Mouse (Mus musculus) forebrain, embryonic 14.5 days (tissue): ENCODE results near the gene Gpank1. TPM values are rescaled to one million over a fixed set of nuclear protein-coding genes. Genes with fewer than 3 reads are reported as not detected.

ENCODE experiments used
- ATAC-seq: fragments of 200-750 bp; cut with Nextera tagmentation; 2 replicates; pipeline ENCODE4 v1.8.0; 2017; ENCODE audit warnings: mild to moderate bottlenecking, moderate library complexity
- DNase-seq: peaks from one replicate; pipeline ENCODE4 v3.0.0-alpha.2; 2015; ENCODE audit warnings: low spot score
- H3K27ac ChIP-seq: fragments of 300-500 bp; sonication (generic); 2 replicates; pipeline ENCODE4 v1.5.1; 2014; ENCODE audit warnings: low read depth, mild to moderate bottlenecking, control low read depth, low read length, moderate library complexity
- H3K27me3 ChIP-seq: fragments of 300-500 bp; sonication (generic); replicated peaks from 2 replicates; pipeline ENCODE4 v1.6.1; 2014; ENCODE audit warnings: low read length, control low read depth, mixed read lengths; ENCODE audit not compliant: control insufficient read depth, insufficient read depth
- H3K36me3 ChIP-seq: fragments of 300-500 bp; sonication (generic); 2 replicates; pipeline ENCODE4 v1.6.1; 2014; ENCODE audit warnings: low read length, control low read depth; ENCODE audit not compliant: control insufficient read depth, insufficient read depth
- H3K4me1 ChIP-seq: fragments of 300-500 bp; sonication (generic); 2 replicates; pipeline ENCODE4 v1.6.1; 2014; ENCODE audit warnings: antibody characterized with exemption, low read length, control low read depth; ENCODE audit not compliant: control insufficient read depth, insufficient read depth
- H3K4me2 ChIP-seq: fragments of 300-500 bp; sonication (generic); 2 replicates; pipeline ENCODE4 v1.6.1; 2014; ENCODE audit warnings: mild to moderate bottlenecking, control low read depth, low read length
- H3K4me3 ChIP-seq: fragments of 300-500 bp; sonication (generic); 2 replicates; pipeline ENCODE4 v1.5.1; 2014; ENCODE audit warnings: low read depth, low read length, control low read depth
- H3K9ac ChIP-seq: fragments of 300-500 bp; sonication (generic); 2 replicates; pipeline ENCODE4 v1.6.1; 2014; ENCODE audit warnings: mild to moderate bottlenecking, low read length, control low read depth, moderate library complexity
- H3K9me3 ChIP-seq: fragments of 300-500 bp; sonication (generic); replicated peaks from 2 replicates; pipeline ENCODE4 v1.6.1; 2016; ENCODE audit warnings: low read length, control low read depth, mixed read lengths; ENCODE audit not compliant: control insufficient read depth
- WGBS: fragments of 180-500 bp; shearing (Covaris S2); extraction: QIAGEN DNeasy Blood & Tissue Kit; methylation state at CpG from one replicate; pipeline ENCODE4 v1.1.7; 2014; 5-methylcytosine and 5-hydroxymethylcytosine counted together
- polyA plus RNA-seq: library from polyadenylated mRNA; unstranded; fragments of >200 nt; fragmentation: Nextera tagmentation; extraction: Ambion mirVana; gene quantifications from 2 replicates; pipeline ENCODE4 v1.2.1, GENCODE M21; 2014

Gpank1 gene
- polyA plus RNA-seq, 1 experiment from 2014 or later, result 34.2 TPM

DNA sequence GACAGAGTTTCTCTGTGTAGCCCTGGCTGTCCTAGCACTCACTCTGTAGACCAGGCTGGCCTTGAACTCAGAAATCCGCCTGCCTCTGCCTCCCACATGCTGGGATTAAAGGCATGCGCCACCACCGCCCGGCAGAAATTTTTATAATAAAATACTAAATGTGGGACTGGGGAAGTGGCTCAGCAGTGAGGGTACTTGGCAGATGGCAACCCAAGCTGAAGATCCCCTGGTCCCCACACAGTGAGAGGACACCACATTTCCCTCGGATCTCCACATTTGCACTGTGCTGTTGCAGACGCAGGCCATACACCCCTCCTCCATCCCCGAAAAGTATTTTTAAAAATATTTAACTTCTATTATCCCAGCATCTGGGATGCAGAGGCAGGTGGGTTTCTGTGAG lies 12.3 kb downstream of the Gpank1 start:
- no peak for ATAC-seq
- WGBS, result 96% methylated on average over 7 of the region's 7 CpGs
- H3K4me2 ChIP-seq, result no peak overlapping the region

DNA sequence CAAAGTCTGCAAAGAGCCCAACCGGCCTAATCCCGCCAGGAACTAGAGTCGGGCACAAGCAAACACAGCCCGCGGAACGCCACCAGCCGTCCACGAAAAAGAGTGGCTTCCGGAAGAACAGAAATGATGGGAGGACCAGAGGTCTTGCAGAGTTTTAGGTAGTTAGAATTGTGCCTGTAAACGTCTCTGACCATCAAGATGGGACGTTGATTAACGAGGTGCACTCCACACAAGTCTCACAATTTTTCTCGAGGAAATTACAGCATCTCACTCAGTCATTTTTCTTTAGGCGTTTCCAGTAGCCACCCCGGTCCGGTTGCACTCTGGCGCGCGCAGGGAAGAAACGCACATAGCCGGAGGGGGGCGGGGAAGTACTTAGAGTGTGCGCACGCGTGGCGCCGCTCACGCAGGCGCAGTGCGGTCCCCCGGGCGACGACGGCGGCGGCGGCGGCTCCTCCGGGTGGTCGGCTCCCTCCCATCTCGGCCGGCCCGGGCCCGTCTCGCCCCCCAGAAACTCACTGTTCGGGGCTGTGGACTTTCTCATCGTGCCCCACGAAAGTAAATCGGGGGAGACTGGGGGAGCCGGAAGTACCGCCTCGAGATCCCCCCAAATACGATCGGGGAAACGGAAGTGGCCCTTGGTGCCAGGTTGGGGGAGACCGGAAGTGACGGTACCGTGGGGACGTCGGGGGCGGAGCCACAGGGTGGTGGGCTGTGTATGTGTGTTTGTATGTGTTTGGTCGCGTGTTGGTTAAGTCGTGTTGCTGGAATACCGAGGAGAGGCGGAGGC lies 13.7 kb downstream of the Gpank1 start, which contains the start of gene Bag6:
Gene Bag6 (plus strand): TSS at position 378 of the 790 bp plus-strand sequence.
- peak within 1 kb of the TSS; percentile 91 for H3K9ac ChIP-seq
- H3K27me3 ChIP-seq, result no peaks in the 10 kb centered on the region
- H3K4me1 ChIP-seq, result peaks cover 9% of the 10 kb centered on the region
- no peaks in the 10 kb centered on the region for H3K9me3 ChIP-seq
- WGBS, result under 1% methylated on average over 66 of the region's 66 CpGs
- peak within 1 kb of the TSS; percentile 93 for H3K4me2 ChIP-seq
- H3K27ac ChIP-seq, result peak within 1 kb of the TSS; percentile 89
- peak within 1 kb of the TSS; percentile 74 for H3K4me3 ChIP-seq
- DNase-seq, result peak; percentile 97
- peaks cover 23% of the 10 kb centered on the region for H3K36me3 ChIP-seq
- peak; percentile 95 for ATAC-seq

More for the DNA sequence above, 12.3 kb downstream of the Gpank1 start:
- Histone ChIP-seq H3K36me3 (peaks cover 9% of the 10 kb centered on the region), H3K9me3 (no peaks in the 10 kb centered on the region), H3K9ac (no peak overlapping the region), H3K27me3 (no peaks in the 10 kb centered on the region), H3K4me1 (peaks cover 9% of the 10 kb centered on the region), H3K27ac (no peak overlapping the region), H3K4me3 (no peak overlapping the region)
- DNase-seq, result no peak

DNA sequence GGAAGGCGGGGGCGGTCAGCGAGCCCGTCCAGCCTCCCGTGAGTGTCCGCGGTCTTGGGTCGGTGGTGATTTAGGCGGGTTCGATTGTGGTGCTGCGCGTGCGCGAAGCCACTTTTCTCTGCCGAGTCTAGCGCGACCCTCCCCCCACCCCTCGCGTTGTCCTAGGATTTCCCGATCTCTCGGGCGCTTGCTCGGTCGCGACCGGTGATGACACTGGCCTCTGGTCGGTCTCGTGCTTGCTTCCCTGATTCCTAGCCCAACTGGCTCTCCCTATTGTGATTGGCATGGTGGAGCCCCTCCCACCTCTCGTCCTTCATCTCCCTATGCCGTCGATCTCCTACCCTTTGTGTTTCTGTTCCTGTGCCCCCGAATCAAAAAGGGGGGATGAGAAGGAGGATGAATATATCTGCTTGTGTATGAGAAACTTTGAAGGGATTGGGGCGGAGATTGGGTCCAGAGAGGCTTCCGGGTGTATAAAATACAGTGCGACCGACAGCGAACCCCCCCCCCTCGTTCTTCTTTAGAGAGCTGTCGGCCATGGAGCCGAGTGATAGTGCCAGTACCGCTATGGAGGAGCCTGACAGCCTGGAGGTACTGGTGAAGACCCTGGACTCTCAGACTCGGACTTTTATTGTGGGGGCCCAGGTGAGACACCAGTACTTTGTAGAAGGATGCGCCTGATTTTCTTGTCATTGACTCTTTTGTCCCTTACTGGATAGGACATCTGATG lies 14.5 kb downstream of the Gpank1 start:
- no peaks in the 10 kb centered on the region for H3K9me3 ChIP-seq
- H3K4me2 ChIP-seq, result peak overlapping the region; percentile 93
- no peak for DNase-seq
- H3K27ac ChIP-seq, result peak overlapping the region; percentile 89
- H3K9ac ChIP-seq, result peak overlapping the region; percentile 91
- H3K36me3 ChIP-seq, result peaks cover 26% of the 10 kb centered on the region
- peak; percentile 59 for ATAC-seq
- H3K4me3 ChIP-seq, result peak overlapping the region; percentile 74
- WGBS, result under 1% methylated on average over 43 of the region's 43 CpGs
- H3K4me1 ChIP-seq, result peaks cover 9% of the 10 kb centered on the region
- H3K27me3 ChIP-seq, result no peaks in the 10 kb centered on the region

DNA sequence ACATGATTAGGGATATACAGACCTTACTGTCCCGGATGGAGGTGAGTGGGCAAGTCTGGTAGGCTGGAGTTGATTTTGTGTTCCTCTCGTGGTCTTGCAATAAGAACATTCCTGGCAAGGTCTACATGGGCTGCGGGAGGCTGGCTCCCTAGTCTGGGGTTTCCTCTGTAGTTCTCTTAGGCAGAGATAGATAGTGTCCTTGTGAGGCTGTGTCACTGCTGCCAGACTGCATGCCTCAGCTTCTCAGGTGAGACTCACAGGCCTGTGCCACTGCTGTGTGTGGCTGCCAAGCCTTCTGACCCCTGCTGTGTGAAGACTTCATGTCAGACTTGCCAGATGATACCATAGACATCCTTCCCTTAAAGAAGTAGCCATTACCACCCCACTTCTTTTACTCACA lies 18.0 kb downstream of the Gpank1 start:
- Histone ChIP-seq H3K4me1 (peaks cover 9% of the 10 kb centered on the region), H3K27ac (no peak overlapping the region), H3K9ac (no peak overlapping the region), H3K4me2 (no peak overlapping the region), H3K27me3 (no peaks in the 10 kb centered on the region), H3K4me3 (no peak overlapping the region), H3K36me3 (peaks cover 62% of the 10 kb centered on the region), H3K9me3 (no peaks in the 10 kb centered on the region)
- DNase-seq (no peak), ATAC-seq (no peak)
- WGBS, result 86% methylated on average over 3 of the region's 3 CpGs

DNA sequence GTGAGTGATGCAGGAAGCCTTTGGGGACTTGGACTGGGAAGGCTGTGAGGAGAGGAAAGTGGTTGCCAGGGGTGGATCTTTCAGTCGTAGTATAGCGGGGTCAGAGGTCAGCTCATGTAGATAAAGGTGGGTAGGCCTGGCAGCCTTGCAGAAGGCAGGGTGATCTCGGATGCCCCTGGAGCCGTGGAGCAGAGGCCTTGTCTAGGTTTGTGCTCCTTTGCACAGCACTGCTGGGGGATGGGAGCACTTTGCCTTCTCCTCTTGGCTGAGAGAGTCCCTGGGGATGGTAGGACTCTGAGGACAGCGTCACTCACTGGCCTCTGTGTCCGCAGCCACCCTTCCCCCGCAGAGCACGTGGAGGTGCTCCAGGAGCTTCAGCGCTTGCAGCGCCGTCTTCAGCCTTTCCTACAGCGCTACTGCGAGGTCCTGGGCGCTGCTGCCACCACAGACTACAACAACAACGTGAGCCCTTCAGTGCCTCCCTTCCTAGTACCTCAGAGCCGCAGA lies 19.3 kb downstream of the Gpank1 start:
- 81% methylated on average over 16 of the region's 16 CpGs for WGBS
- H3K27ac ChIP-seq, result no peak overlapping the region
- H3K4me2 ChIP-seq, result no peak overlapping the region
- peaks cover 9% of the 10 kb centered on the region for H3K4me1 ChIP-seq
- DNase-seq (no peak), ATAC-seq (no peak)
- no peaks in the 10 kb centered on the region for H3K9me3 ChIP-seq
- peaks cover 74% of the 10 kb centered on the region for H3K36me3 ChIP-seq
- no peak overlapping the region for H3K4me3 ChIP-seq
- H3K27me3 ChIP-seq, result no peaks in the 10 kb centered on the region
- H3K9ac ChIP-seq, result no peak overlapping the region

DNA sequence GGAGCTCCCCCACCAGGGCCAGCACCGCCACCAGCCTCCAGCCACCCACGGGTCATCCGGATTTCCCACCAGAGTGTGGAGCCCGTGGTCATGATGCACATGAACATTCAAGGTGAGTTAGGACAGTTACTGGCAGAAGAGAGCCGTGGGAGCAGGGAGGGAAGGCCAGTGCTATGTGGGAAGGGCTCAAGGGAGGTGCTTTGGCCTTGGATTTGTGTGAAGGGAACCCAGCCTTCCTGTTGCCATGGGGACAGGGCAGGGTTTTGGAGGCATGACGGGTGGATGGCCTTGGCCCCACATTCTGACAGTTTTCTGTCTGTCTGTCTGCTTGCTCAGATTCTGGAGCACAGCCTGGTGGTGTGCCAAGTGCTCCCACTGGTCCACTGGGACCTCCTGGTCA lies 20.7 kb downstream of the Gpank1 start:
- Histone ChIP-seq H3K4me3 (no peak overlapping the region), H3K4me1 (peaks cover 4% of the 10 kb centered on the region; the same call in 1 of the 2 replicates), H3K27me3 (no peaks in the 10 kb centered on the region), H3K9me3 (no peaks in the 10 kb centered on the region), H3K4me2 (no peak overlapping the region), H3K27ac (no peak overlapping the region), H3K36me3 (peaks cover 89% of the 10 kb centered on the region), H3K9ac (no peak overlapping the region)
- WGBS, result 92% methylated on average over 6 of the region's 6 CpGs
- no peak for DNase-seq
- no peak for ATAC-seq

DNA sequence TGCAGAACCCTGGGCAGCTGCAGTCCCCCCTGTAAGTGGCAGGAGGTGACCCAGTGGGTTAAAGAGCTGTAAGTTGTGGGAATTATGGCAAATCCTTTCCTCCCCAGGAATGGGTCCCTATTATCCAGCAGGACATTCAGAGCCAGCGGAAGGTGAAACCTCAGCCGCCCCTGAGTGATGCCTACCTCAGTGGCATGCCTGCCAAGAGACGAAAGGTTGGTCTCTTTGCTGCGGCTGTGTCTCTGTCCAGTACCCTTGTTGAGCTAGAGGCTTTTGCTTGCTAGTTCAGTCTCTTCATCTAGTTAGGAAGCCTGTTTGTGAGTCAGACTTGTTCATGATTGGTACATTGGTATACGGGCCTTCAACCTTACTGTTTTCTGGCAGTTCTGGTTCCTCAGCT lies 24.9 kb downstream of the Gpank1 start:
- DNase-seq (no peak), ATAC-seq (no peak)
- Histone ChIP-seq H3K4me1 (no peaks in the 10 kb centered on the region), H3K4me3 (no peak overlapping the region), H3K4me2 (no peak overlapping the region), H3K9me3 (no peaks in the 10 kb centered on the region), H3K9ac (no peak overlapping the region), H3K36me3 (peaks cover 100% of the 10 kb centered on the region), H3K27ac (no peak overlapping the region), H3K27me3 (no peaks in the 10 kb centered on the region)
- 88% methylated on average over 5 of the region's 5 CpGs for WGBS

DNA sequence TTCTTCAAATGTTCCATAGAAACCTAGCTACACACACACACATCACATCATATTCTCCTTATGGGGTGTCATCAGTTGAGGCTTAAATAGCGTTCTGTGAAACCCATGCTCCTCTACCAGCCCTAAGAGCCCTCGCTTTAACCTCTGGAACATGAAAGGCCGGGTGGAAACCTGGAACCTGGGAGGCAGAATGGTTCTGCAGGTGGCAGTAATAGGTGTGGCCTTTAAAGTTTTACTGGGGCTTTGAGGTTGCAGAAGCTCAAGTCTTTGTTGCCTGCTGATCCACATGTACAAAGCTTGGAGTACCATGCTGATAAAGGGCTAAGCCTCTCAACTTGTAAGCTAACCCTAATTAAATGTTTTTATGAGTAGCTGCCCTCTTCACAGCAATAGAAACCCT lies 26.1 kb downstream of the Gpank1 start:
- Histone ChIP-seq H3K4me1 (no peaks in the 10 kb centered on the region), H3K36me3 (peaks cover 100% of the 10 kb centered on the region), H3K27ac (no peak overlapping the region), H3K9me3 (no peaks in the 10 kb centered on the region), H3K9ac (no peak overlapping the region), H3K4me2 (no peak overlapping the region), H3K4me3 (no peak overlapping the region), H3K27me3 (no peaks in the 10 kb centered on the region)
- DNase-seq, result no peak
- 57% methylated on average over 3 of the region's 3 CpGs for WGBS
- no peak for ATAC-seq
